Mouse (Mus musculus) thymus, adult 18-20 months (tissue): ENCODE results near the gene Ebp.

Experiments
- DNase-seq, 2 experiments: peaks; one replicate each; pipeline ENCODE4 v3.0.0; 2022; ENCODE audit warnings: mixed read lengths in 2 of 2

The Ebp gene

DNA sequence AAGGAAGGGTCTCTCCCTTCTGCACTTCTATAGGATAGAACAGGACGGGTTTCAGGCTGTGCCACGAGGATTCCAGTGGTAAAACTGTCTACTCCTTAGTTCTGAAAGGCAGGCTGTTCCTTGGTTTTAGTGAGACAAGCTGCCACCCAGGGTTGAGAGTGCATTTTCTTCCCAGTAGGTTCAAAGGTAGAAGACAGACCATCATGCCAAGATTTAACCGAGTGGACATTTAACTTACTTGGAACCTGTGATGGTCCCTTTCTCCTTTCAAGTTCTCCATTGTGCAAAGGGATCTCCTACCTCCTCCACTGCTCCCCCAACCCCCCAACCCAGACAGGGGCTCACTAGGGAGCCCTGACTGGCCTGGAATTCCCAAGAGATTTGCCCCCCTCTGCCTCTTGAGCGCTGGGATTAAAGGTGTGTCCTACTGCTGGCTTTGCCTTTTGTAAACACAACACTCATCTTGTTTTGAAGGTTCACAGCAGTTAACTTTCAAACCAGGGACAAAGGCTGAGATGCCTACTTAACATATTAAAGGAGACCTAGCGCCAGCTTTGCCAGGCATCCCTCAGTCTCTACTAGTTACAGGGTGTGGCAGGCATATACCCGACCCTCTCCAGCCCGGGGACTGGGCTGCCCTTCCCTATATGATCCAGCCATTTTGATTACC lies 10.3 kb downstream of the Ebp start:
- DNase-seq, result no peak

- DNase-seq, result no peak
These were observed 13.7 kb downstream of the Ebp start for GRCm38 (mm10) chrX:8179646-8180045.

GRCm38 (mm10) chrX:8178871-8179270 lies 14.4 kb downstream of the Ebp start:
- DNase-seq, result no peak

- DNase-seq, result peak; percentile 70 to 78
These were observed 17.6 kb downstream of the Ebp start, which contains the start of gene Tbc1d25 for GRCm38 (mm10) chrX:8175504-8176385. Tbc1d25 (minus strand) TSS chrX:8176181.

DNA sequence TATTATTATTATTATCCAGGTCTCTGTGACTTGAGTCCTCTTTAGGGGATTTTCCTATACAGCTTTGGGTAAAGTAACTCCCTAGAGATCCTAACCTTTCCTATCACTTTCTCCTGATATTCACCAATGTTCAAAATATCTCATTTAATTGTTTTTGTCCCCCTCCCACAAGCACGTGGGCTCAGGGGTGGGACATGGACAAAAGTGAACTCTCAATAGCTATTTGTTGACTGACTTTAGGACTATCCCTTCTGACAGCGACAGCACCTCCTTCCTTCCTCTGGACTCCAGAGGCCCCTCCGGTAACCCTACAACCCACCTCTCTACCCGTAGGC lies 18.2 kb downstream of the Ebp start:
- no peak for DNase-seq

GRCm38 (mm10) chrX:8167716-8168647 lies 25.3 kb downstream of the Ebp start:
- DNase-seq, result no peak

- DNase-seq, result no peak
These were observed 28.8 kb downstream of the Ebp start for GRCm38 (mm10) chrX:8164471-8164870.

DNA sequence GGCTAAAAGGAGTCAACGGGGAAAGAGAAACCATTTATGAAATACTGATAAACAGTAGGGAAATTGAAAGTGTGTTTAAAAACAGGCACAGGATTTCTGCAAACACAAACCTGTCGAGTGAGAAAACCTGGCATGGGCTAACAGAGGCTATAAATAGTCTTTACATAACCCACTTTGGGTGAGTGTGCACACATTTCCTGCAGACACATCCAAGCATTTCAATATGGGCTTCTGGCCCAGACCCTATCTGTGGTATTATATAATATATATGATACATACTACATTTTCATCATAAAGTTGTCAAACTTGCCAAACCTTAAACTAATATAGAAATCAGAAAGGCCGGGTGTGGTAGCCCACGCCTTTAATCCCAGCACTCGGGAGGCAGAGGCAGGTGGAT lies 30.2 kb downstream of the Ebp start:
- DNase-seq, result no peak

GRCm38 (mm10) chrX:8145153-8145991 lies 47.9 kb downstream of the Ebp start, which contains the start of gene Rbm3:
Rbm3 (minus strand) TSS chrX:8145880.
- peak; percentile 72 to 82 for DNase-seq

DNA sequence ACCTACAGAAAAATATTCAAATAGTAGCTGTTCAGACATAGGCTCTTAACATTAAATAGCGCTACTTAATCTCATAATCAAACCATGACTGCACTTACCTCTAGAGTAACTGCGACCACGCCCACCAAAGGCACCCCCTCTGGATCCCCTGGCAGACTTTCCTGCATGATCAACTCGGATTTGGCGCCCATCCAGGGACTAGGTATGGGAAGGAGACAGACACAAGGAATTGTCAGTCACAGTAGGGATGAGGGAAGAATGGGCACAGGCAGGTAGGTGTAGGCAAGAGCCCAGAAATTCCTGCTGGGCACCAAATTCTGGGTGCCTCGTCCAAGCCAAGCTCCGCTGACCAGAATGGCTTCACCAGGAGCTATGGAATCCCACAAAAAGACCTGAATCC lies 49.6 kb downstream of the Ebp start:
- peak in 1 of 2 experiments; percentile 16 for DNase-seq

DNA sequence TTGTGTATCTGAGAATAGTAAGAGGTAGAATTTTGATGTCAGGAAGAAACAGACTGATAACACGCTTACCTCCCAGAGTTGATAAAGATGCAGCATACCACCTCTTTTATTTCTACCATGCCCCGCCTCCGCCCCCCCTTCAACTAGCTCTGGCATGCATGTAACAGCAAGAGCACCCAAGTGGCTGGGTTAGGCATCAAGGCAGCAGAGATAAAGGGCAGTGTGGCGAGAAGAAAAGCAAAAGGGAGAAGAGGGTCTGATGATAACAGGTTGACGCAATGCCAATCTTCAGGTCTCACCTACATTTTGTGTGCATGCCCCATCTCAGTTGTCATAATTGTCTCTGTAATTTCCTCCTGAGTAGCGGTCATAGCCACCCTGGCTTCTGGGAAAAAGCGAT lies 50.4 kb downstream of the Ebp start:
- no peak for DNase-seq

DNA sequence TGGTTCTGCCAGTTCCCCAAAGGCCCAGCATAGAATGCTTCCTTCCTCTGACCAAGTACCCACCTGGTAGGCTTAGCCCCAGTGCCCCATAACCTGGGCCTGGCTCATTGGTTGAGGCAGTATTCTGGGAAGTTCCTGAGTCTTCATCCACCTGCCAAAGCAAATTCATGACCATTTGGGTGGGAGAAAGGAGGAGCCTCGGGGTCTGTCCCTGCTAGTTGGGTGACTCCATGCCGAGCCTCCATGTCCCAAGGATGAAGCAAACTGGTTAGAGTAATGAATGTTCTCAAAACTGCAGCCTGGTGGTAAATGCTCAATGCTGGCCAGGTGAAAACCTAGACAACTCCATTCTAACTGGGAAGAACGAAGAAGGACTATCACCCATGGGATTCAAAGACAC lies 52.3 kb downstream of the Ebp start:
- DNase-seq, result no peak

GRCm38 (mm10) chrX:8140446-8140845 lies 52.9 kb downstream of the Ebp start:
- DNase-seq, result no peak

DNA sequence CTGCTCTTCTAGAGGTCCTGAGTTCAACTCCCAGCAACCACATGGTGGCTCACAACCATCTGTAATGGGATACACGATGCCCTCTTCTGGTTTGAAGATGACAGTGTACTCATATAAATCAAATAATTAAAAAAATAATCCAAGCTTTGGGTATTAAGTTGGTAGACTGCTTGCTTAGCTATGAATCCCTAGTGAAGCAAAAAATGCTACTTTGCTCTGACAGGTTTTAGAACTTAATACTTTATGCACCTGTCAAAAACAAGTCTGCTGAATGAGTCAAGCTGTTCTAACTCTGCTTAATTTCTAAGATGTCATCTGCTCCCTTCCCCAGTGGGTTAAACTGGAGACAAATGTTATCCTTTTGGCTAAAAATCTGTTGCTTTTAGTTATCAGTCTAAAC lies 53.8 kb downstream of the Ebp start:
- DNase-seq, result no peak

DNA sequence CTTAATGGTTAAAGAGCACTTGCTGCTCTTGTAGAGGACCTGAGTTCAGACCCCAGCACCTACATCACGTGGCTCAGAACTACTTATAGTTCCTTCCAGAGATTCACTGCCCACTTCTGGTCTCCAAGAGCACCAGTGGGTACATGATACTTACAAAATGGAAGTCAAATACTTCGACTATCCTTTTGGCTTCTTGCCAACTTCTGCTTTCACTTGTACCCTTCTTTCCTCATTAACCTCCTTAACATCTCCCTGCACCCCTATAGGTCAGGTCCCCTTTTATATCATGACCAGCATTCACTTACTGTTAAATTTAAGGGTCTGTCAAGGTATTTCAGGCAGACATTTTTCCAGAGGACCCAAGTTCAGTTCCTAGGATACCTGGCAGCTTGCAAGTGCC lies 57.4 kb downstream of the Ebp start:
- DNase-seq, result no peak
